Mouse (Mus musculus) layer of hippocampus, postnatal 25 days (tissue): ENCODE data around the gene Phlpp1. TPM values are rescaled to one million over a fixed set of nuclear protein-coding genes. Genes with fewer than 3 reads are reported as not detected.

Experiments used
- DNase-seq, 2 experiments: peaks; one replicate each; pipeline ENCODE4 v3.0.0; 2022; ENCODE audit warnings: mixed read lengths in 2 of 2, low spot score in 1 of 2; ENCODE audit errors: extremely low spot score in 1 of 2
- total RNA-seq, 2 experiments: library from RNA; stranded (reverse); gene quantifications; 2 replicates each; pipeline ENCODE4 v1.2.3; 2021

Gene Phlpp1
- total RNA-seq, 2 experiments from 2014 or later: 78.6 to 80.8 TPM

DNA sequence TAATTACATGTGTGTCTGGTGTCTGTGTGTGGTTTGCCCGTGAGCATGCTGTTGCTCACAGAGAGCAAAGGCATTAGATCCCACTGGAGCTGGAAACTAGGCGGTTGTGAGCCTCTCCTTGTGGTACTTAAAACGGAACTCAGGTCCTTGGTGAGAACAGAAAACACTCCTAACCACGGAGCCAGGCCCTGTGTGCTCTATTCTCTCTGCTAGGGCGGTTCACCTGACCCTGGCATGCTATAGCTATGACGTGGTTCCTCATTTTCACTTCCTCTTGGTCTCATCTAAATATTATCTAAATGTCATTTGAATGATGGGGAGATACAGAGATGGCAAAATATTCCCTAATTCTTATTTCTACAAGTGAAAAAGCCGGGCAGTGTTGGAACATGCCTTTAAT, 9.0 kb upstream of the Phlpp1 start:
- DNase-seq: no peak

DNA sequence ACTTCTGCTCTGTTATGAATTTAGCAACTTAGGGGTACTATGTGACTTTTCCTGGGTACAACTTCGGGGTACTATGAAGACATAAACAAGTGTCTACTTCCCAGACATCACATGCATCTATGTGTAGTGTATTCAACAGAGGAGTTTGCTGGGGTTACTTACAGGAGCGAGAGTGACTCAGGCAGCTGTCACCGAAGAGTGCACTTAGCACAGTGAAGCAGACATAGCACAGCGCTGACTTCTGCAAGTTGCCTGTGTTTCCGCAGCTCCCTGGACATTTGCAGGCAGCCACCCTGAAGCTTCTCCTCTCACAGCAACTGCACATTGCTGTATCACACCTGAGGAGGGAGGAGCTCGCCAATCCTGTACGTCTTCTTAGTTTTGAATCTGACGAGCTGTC, 8.2 kb upstream of the Phlpp1 start:
- no peak for DNase-seq

GRCm38 (mm10) chr1:106164111-106164510, 7.4 kb upstream of the Phlpp1 start:
- no peak for DNase-seq

GRCm38 (mm10) chr1:106168001-106168400, 3.6 kb upstream of the Phlpp1 start:
- no peak for DNase-seq

DNA sequence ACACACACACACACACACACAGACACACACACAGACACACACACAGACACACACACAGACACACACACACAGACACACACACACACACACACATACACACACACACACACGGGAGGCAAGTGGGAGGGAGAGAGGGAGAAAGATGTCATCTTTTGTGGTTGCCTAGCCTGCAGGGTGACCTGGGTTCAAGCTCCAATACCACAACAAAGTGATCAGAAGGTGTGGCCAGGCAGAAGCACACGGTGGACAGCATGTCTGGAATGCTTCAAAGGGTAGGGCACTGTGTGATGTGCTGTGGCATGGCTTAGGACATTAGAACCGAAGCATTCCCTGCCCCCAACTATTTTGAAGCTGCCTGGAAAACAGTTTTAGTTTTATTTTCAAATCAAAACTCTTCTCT, 2.8 kb upstream of the Phlpp1 start:
- no peak for DNase-seq

DNA sequence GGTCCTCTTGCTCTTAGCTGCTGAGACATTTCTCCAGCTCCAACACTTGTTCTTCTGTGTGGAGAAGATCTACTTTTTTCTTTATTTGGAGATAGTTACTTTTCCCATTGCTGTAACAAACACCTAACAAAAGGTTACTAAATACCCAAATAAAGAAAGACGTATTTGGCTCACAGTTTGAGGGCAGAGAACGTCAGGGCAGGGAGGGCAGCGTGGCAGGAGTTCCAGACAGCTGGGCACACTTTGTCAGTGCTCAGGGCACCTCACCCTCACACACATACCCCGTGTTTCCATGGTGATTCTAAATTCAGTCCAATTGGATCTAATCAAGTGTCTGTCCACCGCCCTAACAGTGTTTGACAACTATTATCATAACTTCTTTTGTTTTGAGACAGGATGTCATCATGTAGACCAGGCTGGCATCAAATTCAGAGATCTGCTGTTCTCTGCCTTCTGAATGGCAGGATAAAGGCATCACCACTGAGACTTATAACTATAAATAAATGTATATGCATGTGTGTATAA, 1.7 kb upstream of the Phlpp1 start:
- no peak for DNase-seq

DNA sequence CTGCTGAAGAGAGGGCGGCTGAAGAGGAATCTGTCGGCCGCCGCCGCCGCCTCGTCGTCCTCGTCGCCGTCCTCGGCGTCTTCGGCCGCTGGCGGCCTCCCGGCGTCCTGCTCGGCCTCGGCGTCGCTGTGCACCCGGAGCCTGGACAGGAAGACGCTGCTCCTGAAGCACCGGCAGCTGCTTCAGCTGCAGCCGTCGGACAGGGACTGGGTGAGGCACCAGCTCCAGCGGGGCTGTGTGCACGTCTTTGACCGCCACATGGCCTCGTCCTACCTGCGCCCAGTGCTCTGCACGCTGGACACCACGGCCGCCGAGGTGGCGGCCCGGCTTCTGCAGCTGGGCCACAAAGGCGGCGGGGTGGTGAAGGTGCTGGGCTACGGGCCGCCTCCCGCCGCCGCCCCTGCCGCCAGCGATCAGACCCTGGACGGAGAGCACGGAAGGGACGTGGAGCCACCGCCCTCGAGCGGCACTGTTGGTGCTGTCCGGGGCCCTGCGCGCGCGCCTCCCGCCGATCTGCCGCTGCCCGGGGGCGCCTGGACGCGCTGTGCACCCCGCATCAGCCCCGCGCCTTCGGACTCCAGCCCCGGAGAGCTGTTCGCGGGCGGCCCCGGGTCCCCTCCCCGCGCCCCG, 864 bp downstream of the Phlpp1 start:
- peak; percentile 29 to 43 for DNase-seq

DNA sequence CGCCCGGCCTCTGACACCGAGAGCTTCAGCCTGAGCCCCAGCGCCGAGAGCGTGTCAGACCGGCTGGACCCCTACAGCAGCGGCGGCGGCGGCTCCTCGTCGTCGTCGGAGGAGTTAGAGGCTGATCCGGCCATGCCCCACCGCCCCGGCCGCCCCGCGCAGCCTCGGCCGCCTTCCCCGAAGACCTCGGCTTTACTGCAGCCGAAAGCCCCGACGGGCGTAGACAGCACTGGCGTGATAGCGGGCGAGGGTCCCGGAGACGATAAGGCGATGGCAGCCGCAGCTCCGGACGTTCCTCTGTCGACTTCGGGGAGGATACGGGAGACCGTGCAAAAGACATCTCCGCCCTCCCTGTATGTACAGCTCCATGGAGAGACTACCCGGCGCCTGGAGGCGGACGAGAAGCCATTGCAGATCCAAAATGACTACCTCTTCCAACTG, 1.4 kb downstream of the Phlpp1 start:
- peak; percentile 19 to 33 for DNase-seq

- DNase-seq: no peak
These were observed 2.1 kb downstream of the Phlpp1 start for GRCm38 (mm10) chr1:106173621-106174156.

GRCm38 (mm10) chr1:106174598-106174997, 3.0 kb downstream of the Phlpp1 start:
- no peak for DNase-seq

DNA sequence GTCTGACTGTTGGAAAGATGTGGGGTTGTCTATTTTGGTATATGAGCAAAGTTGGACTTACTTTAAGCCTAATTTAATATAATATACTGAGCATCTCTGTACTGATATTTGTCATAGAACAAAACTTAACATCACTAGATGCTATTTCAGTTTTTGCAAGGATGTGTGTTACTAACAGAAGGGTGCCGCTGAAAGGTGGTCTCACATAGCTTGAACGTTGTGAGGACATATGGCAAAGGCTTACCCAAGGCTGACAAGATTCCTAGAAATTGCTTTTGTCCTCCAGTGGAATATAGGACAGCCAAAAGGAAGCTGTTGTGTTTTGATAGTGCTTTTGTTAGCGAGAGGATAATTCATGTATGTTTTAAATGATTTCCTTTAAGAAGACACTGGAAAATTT, 3.8 kb downstream of the Phlpp1 start:
- DNase-seq: no peak

DNA sequence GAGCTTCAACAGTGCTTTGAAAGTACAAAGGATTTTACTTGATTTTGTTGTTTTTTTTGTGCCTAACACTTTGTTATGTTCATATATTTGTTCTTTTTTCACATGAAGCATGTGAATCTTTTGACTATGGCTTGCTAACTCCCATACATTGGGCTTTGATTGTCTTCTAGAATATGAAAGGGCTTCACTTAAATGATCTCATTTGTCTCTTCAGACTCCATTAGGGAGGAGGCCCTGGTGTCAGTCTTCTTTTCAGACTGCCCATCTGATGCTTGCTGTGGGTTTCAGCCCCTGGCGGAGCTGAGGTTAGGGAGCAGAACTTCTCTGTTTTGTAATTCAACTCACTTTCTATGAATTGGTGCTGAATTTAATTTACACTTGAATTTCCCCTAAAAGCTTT, 5.2 kb downstream of the Phlpp1 start:
- no peak for DNase-seq

- DNase-seq: no peak
These were observed 6.6 kb downstream of the Phlpp1 start for GRCm38 (mm10) chr1:106177868-106178790.

DNA sequence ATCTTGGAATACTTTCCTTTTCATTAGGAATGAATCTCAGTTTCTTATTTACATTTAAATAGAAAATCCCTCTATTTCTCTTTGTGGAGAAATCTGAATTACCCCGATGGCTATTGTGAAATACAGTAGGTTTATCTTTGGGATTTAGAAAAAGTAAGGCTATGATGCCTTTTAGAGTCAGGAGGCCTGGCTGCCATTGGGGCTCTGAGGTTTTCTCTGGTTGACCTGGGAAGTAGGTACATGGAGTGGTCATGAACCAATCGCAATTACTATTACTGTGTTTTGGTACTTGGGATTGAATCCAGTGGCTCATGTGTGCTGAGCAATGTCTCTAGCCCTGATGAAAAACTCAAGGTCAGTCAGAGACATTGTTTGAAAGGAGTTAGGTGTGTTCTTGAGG, 12.1 kb downstream of the Phlpp1 start:
- no peak for DNase-seq

DNA sequence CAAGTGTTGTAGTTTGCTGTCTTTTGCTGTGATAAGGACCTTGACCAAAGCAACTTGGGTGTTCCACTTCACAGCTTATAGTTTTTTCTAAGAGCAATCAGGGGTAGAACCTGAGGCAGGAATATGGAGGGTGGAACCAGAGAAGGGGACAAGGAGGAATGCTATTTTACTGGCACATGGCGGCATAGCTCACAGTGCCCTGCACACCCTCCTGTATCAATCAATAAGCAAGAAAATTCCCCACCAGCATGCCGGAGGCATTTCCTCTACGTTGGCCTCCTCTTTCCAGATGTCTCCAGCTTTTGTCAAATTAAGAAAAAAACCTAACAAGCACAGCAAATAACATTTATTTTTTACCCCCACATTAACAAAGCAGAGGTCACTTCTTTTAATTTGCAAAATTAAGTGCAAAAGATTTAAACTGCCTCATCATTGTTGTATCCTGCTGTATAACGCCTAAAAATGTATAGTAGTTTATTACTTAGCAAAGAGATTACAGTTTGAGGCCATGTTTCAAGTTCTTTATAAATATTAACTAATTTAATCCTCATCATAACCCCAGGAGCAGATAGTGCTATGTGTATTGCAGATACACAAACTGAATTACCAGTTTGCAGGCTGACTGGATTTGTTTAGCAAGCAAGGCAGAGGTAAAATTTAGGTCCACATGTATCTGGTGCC, 13.4 kb downstream of the Phlpp1 start:
- DNase-seq: no peak

- DNase-seq: no peak
These were observed 13.9 kb downstream of the Phlpp1 start for GRCm38 (mm10) chr1:106185461-106185924.

GRCm38 (mm10) chr1:106186062-106186461, 14.5 kb downstream of the Phlpp1 start:
- no peak for DNase-seq

DNA sequence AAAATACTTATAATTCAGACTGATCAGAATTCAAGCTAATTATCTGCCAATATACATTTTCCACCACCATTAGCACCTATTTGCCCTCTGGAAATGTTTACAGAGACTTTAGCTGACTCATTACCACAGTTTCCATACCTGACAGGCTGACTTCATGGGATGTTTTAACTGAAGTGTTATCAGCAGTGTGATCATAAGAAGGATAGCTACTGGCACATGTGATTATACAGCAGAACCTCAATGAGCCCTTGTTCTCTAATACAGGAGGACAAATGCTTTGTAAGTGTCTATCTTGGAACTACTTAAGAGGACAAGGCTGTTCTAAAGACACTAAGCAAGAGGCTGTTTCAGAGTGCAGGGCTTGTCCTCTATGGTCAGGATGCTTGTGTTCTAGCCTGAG, 15.9 kb downstream of the Phlpp1 start:
- no peak for DNase-seq

GRCm38 (mm10) chr1:106188756-106189155, 17.2 kb downstream of the Phlpp1 start:
- no peak for DNase-seq

- DNase-seq: no peak
These were observed 17.8 kb downstream of the Phlpp1 start for GRCm38 (mm10) chr1:106189311-106189710.

DNA sequence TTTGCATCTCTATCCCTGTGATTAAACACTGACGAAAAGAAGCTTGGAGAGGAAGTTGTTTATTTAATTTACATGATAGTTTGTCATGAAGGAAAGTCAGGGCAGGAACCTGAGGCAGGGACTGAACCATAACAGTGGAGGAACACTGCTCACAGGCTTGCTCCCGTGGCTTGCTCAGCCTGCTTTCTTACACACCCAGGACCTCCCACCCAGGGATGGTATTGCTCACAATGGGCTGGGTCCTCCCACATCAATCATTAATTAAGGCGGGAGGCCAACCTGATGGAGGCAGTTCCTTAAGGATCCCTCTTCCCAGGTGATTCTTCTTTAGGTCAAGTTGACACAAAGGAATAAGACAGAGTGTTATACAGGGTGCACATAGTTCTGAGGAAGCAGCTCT, 19.1 kb downstream of the Phlpp1 start:
- no peak for DNase-seq
